Mouse (Mus musculus) testis, postnatal 10 days (tissue): ENCODE measurements around the gene Naxd.
"Not testable (repeated sequence)": the region's sequence is repeated elsewhere in the genome, so short reads cannot be mapped to it uniquely, and the experiment has no call there.

ENCODE experiments used
- DNase-seq: peaks from one replicate; pipeline ENCODE4 v3.0.0; 2021; ENCODE audit warnings: low spot score

The Naxd gene

DNA sequence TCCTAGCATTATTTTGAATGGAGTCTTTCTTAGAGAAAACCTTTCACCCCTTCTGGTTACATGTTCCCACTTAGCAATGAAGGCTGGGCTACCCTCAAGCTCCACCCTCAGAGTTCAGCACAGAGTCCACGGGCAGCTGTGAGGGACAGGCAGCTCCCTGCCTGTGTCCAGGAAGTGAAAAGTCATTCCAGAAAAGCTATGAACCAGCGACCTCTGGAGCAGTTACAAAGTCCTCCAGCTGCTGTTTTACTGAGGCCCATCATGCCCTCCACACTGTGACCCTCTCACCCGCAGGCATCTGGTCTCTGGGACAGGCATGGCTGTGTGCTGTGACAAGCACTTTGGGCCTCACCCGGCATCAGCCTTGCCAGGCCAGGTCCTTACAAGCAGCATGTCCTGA, 24.2 kb upstream of the Naxd start:
- no peak for DNase-seq

DNA sequence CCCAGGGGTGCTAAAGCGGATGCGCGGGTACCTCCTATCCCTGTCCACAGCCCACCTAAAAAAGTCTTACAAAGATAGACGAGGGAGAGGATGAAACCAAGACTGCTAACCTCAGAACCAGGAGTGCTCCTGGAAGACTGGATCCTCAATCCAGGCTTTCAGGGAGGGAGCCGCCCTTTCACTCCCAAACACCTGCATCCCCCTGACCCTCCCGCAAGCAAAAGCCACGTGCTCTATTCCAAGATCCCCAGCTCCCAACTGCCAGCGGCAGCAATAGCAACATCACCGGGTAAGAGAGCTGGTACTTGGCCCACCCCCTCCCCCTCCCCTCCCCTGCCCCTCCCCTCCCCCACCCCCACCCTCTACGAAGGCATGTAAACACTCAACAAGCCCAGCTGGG, 21.9 kb upstream of the Naxd start:
- DNase-seq, result no peak

DNA sequence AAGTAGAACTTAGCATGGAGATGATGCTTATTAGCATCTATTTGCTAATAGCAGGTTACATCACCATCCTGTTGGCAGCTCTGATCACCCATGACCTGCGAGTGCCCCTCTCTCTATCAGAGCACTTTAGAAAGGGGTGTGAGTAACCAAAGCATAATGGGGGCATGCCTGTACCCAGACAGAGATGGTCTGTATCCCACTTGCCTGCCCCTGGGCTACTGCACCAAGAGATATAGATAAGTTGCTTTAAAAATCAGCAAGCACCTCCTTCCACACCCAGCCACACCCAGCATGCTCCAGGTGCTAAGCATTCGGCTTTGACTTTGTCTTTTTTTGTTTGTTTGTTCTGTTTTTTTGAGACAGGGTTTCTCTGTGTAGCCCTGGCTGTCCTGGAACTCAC, 21.4 kb upstream of the Naxd start:
- DNase-seq, result no peak

DNA sequence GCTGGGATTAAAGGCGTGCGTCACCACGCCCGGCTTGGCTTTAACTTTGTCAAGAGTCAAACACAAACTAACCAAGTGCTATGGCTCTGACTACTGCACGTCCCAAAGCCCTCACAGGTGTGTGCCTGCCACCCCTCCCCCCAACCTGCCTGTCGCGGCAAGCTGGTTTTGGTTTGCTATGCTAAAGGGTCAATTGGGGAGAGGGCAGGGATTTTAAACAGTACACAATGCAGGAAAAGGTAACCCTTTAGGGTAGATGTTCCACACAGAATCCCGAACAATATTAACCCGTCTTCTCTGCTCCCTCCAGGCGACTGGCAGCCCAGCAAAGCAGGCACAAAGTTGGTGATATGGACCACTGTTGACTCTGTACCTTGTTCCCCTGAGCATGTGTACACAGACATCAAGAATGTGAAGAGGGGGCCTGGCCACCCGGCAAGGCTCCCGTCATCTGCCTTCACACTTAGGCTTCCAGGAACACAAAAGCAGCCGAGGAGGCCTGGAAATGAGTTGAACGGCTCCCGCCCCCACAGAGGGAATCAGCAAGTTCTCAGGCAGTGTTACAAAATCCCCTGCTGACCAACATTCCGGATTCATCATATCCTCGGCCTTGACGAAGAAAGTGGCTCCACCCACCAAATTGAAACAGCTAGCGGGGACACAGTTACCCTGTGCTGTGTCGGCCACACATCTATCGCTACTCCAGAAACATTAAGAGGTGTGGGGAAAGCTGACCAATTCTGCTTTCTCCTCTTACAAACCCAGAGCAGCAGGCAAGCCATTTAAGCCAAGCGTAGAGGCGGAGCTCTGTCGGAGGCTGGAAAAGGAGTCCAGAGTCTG, 20.7 kb upstream of the Naxd start:
- peak; percentile 75 for DNase-seq

DNA sequence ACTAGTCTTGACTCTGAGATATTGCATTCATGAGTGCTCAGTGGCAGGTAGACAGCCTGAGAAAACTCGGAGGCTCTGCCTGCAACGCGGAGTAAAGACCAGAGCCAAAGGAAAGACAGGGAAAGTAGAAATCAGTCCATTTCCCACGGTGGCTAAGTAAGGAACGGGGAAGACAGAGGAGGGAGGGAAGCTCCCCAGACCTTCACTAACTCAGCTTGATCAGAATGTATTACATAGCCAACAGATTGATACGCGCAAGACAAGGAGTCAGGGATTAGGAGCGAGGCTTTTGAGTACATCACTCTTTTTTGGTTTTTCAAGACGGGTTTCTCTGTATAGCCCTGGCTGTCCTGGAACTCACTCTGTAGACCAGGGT, 20.1 kb upstream of the Naxd start:
- no peak for DNase-seq

DNA sequence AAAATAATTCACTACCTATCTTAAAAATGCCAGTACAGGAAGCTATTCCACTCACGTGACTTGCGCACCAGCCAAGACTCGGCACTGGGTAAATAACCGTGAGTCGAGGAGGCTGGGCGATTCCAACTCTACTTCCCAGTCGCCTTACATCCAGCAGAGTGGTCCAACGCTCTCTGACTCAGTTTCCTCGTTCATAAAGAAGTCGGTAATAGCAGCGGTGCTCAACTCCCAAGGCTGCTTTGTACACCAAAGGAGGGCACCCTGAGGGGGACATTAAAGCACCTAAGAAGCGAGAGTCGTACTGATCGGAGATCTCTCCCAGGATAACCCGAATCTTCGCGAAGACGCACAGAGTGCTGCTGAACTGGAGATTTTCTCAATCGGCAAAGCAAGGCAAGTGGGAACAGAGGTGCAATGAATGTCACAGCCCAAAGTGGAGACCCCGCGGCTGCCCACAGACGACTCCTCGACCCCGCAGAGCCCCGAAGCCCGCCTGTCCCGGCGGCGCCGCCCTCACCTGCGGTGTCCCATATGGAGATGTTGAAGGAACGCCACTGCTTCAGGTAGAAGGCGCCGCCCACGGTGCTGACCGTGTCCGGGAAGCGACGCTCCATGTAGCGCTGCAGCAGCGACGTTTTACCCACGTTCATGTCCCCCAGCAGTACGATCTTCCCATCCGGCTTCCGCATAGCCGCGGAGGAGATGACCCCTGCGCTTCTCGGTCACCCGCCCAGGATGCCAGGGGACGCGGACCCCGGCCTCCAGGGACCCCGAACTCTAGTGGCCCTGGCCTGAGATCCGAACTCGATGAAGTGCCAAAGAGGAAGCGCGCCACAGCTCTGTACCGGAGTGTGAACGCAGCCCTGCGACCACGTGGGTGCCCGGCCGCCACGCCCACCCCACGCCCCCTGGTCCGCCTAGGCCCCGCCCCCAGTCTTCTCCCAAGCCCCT, 19.2 kb upstream of the Naxd start, which contains the start of gene Rab20:
Gene Rab20 (minus strand): TSS at position 900 of the 951 bp plus-strand sequence.
- peak; percentile 95 for DNase-seq

DNA sequence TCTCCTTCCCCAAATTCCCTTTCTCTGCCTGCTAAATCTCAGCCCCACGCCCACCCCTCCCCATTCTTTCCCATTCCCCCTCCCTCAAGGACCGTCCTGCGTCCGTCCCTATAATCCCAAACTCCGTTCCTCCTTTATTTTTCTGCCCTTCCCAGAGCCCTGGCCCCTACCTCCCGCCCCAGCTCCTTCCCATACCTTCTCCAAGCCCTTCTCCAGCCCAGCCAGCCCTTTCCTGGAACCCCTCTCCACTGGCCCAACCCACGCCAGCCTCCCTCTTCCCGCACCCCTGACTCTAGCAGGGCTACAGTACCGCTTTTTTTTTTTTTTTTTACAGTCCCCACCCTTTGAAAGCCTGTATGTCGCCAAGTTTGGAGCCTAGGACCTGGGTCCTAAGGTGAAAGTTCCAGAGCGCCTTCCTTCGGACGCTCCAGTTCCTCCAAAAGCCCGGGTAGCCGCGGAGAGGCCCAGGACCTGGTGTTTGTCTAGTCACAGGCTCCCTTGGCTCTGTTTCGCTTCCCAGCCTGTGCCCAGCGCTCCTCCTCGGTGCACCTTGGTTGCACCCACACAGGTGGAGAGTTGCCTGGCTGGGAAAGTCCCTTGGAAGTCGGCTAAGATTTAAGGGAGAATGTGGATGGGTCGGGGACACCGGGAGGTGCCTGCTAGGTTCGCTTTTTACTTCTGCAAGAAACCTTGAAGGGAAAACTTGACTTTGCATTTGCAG, 18.3 kb upstream of the Naxd start:
- peak; percentile 56 for DNase-seq

DNA sequence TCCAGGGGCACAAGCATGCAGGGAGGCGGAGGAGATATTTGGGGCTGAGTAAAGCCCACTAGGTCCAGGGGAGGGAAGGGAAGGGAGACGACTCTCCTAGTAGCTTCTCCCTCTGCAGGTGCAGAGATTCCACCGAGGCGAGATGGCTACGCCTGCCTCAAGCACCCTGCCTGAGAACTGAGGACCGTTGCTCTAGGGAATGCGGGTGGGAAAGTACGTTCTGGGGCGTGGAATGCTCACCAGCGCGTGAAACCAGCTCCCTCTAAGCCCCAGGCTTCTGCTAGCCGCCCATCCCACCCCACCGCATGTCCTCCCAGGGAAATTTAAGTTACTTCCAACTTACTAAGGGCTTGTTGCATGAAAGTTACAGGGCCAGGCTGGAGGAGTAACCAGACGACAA, 17.7 kb upstream of the Naxd start:
- no peak for DNase-seq

DNA sequence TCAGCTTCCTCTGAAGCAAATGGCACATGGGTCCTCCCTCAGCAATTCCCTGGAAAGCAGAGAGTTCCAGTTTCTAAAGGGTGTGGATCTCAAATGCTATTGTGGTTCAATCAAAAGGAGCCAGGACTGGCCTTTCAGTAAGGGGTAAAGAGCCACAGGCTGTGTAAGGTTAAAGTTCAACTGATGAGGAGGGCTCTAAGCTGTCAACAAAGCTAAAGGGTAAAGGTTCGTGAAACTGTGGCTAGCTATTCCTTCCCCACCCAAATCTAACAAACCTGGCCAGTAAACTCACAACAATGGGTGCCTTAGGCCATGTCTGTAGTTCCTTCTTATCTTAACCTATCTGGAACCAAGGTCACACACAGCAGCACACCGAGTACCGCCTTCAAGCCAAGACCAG, 15.4 kb upstream of the Naxd start:
- DNase-seq, result no peak

DNA sequence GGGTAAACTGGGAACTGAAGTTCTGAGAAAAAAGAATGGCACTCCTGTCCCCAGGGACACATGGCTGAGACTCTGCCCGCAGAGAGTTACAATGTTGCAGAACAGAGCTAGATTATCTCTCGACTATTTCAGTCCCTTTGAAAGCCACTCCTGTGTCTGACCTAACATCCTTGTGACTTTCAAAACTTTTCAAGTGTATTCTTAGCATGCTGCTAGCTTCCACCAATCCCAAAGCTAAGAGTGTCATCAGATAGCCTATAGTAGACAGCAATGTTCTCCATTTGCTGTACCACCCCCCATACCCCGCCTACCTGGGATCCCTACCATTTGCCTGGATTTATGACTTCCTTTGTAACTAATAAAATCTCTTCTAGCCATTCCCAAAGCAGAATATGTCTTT, 14.8 kb upstream of the Naxd start:
- DNase-seq, result no peak

DNA sequence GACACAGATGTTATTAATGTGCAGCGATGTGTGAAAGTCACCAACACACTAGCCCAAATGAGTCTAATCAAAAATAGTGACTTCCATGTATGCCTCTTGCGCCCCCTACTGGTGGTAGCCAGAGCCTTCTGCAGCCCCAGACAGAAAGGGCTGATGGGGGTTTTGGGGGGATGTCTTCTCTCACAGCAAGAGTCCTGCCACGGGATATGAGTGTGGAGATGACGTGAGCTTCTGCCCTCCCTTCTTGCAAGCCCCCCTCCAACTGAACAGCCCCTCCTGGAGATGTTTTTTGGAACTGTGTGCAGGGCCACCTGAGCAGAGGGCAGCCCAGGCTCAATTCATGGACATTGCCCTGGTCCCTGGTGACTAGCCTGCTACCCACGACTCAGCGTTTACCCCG, 11.2 kb upstream of the Naxd start:
- DNase-seq, result peak; percentile 92

DNA sequence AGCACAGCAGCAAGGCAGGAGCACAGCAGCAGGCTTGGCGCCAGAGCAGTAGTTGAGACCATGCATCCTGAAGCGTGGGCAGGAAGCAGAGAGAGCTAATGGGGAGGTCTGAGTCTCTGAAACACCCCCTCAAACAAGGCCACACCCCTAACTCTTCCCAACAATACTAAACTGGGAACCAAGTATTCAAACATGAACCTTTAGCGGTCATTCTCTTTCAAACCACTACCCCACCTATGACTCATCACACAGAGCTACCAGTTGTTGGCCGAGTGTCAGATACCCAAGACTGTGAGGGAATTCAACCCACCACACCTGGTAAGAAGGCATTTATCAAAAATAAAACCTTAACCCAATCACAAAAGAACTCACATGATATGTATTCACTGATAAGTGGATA, 10.1 kb upstream of the Naxd start:
- DNase-seq, result no peak

DNA sequence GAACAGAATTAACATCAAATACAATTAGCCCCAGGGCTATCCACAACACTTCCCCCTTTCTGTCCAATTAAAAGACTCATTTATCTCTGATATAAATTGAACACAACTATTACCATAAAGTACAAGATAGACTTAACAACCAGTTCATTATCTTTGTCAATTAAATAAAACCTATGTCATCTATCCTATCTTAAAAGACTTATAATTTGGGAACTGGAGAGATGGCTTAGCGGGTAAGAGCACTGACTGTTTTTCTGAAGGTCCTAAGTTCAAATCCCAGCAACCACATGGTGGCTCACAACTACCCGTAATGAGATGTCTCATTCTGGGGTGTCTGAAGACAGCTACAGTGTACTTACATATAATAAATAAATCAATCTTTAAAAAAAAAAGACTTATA, 5.0 kb upstream of the Naxd start:
- DNase-seq, result not testable (repeated sequence)

DNA sequence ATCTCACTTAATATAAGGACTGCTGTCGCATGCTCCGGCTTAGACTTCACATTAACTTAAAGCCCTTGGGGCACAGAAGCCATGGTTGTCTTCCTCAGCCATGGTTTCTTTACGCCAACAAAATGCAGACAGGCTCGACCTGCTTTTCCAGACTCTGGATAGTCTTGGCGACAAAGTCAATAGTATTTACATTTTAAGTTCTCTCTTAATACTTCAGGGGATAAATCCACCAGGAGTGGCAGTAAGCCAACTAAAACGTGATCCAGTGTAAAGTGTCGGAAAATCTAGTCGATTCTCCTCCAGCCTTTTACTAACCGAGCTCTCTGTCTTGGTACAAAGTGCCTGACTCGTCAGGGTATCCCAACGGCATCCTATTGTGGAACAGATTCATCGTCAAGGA, 975 bp downstream of the Naxd start:
- DNase-seq, result no peak

DNA sequence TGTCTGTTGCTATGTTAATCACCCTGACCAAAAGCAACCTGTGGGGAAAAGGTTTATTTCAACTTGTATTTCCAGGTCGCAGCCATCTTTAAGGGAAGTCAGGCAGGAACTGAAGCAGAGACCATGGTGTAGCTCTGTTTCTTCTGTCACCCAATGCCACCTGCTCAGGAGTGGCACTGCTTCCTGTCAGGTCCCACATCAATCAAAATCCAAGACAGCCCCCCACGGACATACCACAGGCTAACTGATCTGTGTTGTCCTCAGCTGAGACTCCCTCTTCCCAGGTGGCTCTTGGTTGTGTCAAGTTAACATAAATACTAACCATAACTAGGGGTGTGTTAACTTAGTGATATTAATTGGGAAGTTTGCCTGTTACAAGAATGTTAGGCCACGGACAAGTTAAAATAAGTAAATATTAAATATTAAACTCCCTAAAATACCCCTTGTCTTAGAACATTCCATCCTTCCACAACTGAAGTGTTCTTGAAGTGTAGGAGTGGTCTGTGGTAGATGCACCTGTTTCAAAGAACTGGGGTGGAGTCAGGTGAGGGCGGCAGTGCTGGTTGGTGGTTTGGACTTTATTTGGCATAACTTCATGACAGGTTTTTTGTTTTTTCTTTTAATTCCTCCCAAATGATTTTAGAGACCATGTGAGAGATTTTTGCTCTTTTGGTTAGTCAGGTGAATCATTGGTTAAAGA, 1.6 kb downstream of the Naxd start:
- no peak for DNase-seq

DNA sequence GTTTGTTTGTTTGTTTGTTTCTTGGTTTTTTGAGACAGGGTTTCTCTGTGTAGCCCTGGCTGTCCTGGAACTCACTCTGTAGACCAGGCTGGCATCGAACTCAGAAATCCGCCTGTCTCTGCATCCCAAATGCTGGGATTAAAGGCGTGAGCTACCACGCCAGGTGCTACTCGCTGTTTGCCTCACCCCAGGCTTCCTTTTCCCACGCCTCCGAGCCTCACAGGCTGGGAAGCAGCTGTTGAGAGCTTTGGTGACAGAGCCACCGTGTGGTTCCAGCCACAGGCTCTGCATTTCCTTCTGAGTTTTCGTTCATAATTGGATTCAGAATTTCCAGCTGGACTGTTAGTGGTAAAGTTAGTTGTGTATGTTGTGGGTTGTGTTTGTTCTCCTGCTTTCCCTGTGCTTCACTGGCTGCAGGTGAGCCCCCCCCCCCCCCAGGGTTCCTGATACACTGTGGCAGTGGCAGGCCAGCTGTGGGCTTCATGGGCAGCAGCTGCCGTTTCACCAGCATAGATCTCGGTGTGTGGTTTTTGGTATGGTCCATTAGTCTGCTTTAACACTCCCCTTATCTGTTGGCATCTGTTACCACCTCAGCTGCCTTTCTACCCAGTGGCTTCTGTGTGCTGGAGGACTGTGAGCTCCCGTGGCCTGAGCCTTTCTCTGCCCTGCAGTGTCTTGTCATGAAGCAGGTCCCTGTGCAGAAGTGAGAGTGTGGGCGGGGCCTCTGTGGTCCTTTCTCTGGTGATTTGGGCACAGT, 6.3 kb downstream of the Naxd start:
- DNase-seq, result no peak

DNA sequence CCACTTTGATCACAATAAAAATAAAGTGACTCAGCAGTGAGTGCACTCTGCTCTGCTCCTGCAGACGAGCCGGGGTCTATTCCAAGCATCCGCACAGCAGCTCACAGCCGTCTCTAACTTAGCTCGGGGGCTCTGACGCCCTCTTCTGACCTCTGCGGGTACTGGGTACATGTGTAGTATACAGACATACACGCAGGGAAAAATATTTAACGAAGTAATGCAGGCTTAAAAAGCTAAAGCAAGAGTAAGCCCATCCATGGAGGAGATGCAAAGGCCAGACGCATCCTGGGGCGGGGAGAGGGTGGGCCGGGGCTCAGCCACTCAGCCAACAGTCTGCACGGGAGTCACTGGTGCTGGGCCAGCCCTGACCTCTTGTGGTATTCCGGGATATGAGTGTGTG, 8.8 kb downstream of the Naxd start:
- DNase-seq, result no peak

DNA sequence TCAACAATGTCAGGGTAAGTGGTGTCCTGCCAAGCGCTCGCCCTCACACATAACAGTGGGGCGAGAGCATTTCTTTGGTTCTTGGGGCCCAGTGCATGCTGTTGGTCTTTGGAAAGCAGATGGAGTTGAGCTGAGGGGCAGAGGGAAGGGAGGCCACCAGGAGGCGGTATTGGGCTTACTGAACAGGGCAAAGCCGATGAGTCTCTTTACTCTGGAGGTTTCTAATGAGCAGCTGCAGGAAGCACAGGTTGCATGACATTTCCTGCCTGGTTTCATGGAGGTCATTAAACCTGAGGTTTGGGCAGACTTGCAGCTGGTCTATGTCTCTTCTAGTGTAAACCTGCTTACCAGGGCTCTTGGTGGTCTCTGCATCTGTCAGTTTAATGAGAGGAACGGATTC, 9.5 kb downstream of the Naxd start:
- DNase-seq, result peak; percentile 86

DNA sequence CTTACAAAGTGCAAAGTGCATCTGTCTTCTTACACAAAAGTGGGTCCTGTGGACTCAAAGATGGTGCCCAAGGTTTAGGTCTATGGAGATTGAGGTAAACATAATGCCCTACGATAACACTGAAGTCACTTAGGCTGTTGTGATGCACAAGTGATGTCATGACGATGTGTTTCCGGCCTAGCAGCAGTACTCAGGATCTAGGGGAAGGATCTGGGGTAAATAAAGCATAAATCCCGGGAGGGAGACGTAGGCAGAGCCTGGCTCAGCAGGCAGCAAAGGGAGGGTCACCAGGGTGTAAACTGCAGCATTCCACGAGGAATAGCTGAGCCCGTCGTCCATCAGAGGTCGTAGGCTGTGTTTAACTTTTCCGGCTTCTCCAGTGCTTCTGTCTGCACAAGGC, 11.6 kb downstream of the Naxd start:
- DNase-seq, result no peak

DNA sequence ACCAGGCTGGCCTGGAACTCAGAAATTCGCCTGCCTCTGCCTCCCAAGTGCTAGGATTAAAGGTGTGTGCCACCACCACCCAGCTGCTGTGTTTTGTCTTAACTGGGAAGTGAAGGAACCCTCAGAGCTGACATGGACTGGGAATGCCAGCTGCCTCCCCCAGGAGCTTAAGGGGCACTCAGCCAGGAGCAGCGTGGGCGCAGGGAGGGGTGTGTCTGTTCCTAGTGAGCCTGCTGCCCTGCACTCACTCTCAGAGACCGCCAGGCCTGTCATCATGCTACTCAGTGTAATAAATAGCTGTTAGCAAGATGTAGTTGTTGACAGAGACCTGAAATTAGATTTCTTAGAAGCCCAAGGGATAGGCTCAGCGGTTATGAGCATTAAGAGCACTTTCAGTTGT, 13.7 kb downstream of the Naxd start:
- DNase-seq, result no peak

DNA sequence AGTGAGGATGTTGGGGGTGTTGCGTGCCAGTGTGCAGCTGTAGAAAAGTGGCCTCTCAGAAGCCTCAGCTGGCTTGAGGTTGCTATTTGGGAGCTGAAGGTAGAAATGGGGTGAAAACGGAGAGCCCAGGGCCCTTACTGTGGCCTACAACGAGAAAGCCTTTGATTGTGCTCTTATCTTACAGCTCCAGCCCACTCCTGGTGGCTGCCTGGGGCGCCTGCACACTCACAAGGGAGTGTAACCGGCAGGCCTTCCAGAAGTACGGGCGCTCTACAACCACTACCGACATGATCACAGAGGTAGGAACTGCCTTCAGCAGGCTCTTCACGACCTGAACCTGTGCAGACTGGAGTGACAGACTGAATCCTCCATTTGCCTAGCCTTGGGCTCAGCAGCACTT, 15.4 kb downstream of the Naxd start:
- DNase-seq, result no peak
